Mouse (Mus musculus) MEL (cell line): ENCODE measurements around the gene Htr5b.

ENCODE experiments used
- BHLHE40 ChIP-seq: IDR thresholded peaks from 2 replicates; pipeline ENCODE4 v1.6.1; 2012; ENCODE audit warnings: low read depth, mild to moderate bottlenecking, inconsistent platforms, low read length, improper control_type of control experiment, borderline replicate concordance
- CTCF ChIP-seq, 3 experiments: IDR thresholded peaks in 2 of 3; conservative IDR thresholded peaks in 1 of 3; 2 replicates each; pipeline ENCODE4 v1.5.1; 2011 to 2012; ENCODE audit warnings: low read length in 3 of 3, low read depth in 2 of 3, mild to moderate bottlenecking in 2 of 3, improper control_type of control experiment in 1 of 3, inconsistent platforms in 1 of 3, mixed read lengths in 1 of 3, moderate library complexity in 1 of 3; ENCODE audit not compliant: control insufficient read depth in 1 of 3, insufficient read depth in 1 of 3, poor library complexity in 1 of 3, severe bottlenecking in 1 of 3
- E2F4 ChIP-seq: IDR thresholded peaks from 2 replicates; pipeline ENCODE4 v1.6.1; 2011; ENCODE audit warnings: low read depth, low read length, improper control_type of control experiment, borderline replicate concordance
- GATA1 ChIP-seq: IDR thresholded peaks from 2 replicates; pipeline ENCODE4 v1.6.1; 2011; ENCODE audit warnings: low read depth, low read length, improper control_type of control experiment
- MAFK ChIP-seq: IDR thresholded peaks from 2 replicates; pipeline ENCODE4 v1.6.1; 2011; ENCODE audit warnings: low read depth, mild to moderate bottlenecking, low read length, improper control_type of control experiment, borderline replicate concordance
- MEF2A ChIP-seq: IDR thresholded peaks from 2 replicates; pipeline ENCODE4 v1.6.1; 2014; ENCODE audit warnings: low read depth, mild to moderate bottlenecking, inconsistent platforms, low read length, improper control_type of control experiment; ENCODE audit not compliant: poor library complexity, insufficient replicate concordance, severe bottlenecking; ENCODE audit errors: extremely low read depth
- NELFE ChIP-seq: IDR thresholded peaks from 2 replicates; pipeline ENCODE4 v1.6.1; 2011; ENCODE audit warnings: low read depth, low read length, improper control_type of control experiment
- POLR2A ChIP-seq, 2 experiments: IDR thresholded peaks; 2 replicates each; pipeline ENCODE4 v1.6.1; 2011 to 2012; ENCODE audit warnings: low read length in 2 of 2, mild to moderate bottlenecking in 2 of 2, control low read depth in 1 of 2, improper control_type of control experiment in 1 of 2, low read depth in 1 of 2, moderate library complexity in 1 of 2; ENCODE audit not compliant: control insufficient read depth in 1 of 2, insufficient read depth in 1 of 2, poor library complexity in 1 of 2
- UBTF ChIP-seq: IDR thresholded peaks from 2 replicates; pipeline ENCODE4 v1.6.1; 2012; ENCODE audit warnings: low read depth, mild to moderate bottlenecking, inconsistent platforms, low read length, improper control_type of control experiment, moderate library complexity, borderline replicate concordance; ENCODE audit not compliant: insufficient read depth
- USF1 ChIP-seq: IDR thresholded peaks from 2 replicates; pipeline ENCODE4 v1.6.1; 2014; ENCODE audit warnings: low read depth, mild to moderate bottlenecking, inconsistent platforms, low read length, improper control_type of control experiment, moderate library complexity
- ZC3H11A ChIP-seq: IDR thresholded peaks from 2 replicates; pipeline ENCODE4 v1.6.1; 2012; ENCODE audit warnings: low read depth, mild to moderate bottlenecking, inconsistent platforms, low read length, improper control_type of control experiment
- ZNF384 ChIP-seq: IDR thresholded peaks from 2 replicates; pipeline ENCODE4 v1.6.1; 2012; ENCODE audit warnings: low read depth, mild to moderate bottlenecking, inconsistent platforms, low read length, improper control_type of control experiment

DNA sequence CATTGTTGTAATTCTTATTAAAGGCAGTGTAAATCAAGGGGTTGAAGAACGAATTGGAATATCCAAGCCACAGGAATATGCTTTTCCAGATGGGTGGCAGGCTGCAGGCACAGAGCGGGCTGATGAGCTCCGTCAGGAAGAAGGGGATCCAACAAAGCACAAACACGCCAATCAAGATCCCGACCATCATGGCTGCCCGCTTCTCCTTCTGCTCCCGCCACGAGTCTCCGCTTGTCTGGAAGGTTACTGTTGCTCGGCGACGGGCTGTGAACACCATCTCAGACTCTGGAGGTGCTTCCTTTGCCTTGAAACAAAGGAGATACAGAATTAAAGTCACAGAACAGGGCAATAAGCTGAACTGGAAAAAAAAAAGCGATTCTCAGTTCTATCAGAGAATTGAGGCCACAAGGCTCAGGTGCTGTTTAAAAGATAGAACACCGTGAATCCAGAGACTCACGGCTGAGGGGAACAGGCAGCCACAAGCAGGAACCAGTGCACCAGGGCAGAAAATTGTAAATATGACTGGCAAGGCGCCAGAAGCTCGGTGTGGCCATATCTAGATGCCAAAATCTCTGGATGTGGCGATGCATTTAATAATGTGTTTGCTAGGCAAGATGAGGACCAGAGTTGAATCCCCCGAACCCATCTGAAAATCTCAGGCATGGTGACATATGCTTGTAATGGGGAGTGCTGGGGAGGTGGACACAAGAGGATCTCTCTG, 17.7 kb downstream of the Htr5b start:
- TF ChIP-seq ZC3H11A: no peak
- no peak for TF ChIP-seq CTCF (IDR thresholded peaks at IDR 0.05 in 2 of 3, conservative IDR thresholded peaks at IDR 0.05 in 1 of 3; ENCODE audit: control insufficient read depth in 1 of 3, insufficient read depth in 1 of 3, low read depth in 2 of 3, low read length in 3 of 3, poor library complexity in 1 of 3, severe bottlenecking in 1 of 3)
- TF ChIP-seq E2F4: no peak
- TF ChIP-seq GATA1: peak; percentile 23; the same call in 1 of the 2 replicates
- TF ChIP-seq NELFE: no peak
- TF ChIP-seq UBTF: no peak
- TF ChIP-seq BHLHE40: no peak
- no peak for TF ChIP-seq MAFK
- no peak for TF ChIP-seq USF1
- TF ChIP-seq MEF2A: no peak
- TF ChIP-seq POLR2A (IDR thresholded peaks at IDR 0.05; ENCODE audit: control insufficient read depth in 1 of 2, insufficient read depth in 1 of 2, low read depth in 1 of 2, low read length in 2 of 2, poor library complexity in 1 of 2): no peak
- TF ChIP-seq ZNF384: peak; percentile 51; the same call in 1 of the 2 replicates
